Mouse (Mus musculus) cerebellum, postnatal 10 days (tissue): ENCODE results near the gene Nudt12.

Source experiments
- DNase-seq, 2 experiments: peaks; one replicate each; pipeline ENCODE4 v3.0.0; 2021; ENCODE audit warnings: mixed read lengths in 2 of 2

Gene Nudt12

GRCm38 (mm10) chr17:59013091-59013459 is at the start of gene Nudt12:
TSS of gene Nudt12 (minus strand) at chr17:59013372.
- peak; percentile 79 to 81 for DNase-seq

GRCm38 (mm10) chr17:59053306-59053705 is 40.1 kb upstream of the Nudt12 start:
- peak; percentile 5 for DNase-seq

- DNase-seq: peak; percentile 44 to 49
Observed at GRCm38 (mm10) chr17:59039754-59040153, 26.6 kb upstream of the Nudt12 start.

GRCm38 (mm10) chr17:59033445-59033844 is 20.3 kb upstream of the Nudt12 start:
- no peak for DNase-seq

- no peak for DNase-seq
Observed at GRCm38 (mm10) chr17:59026336-59026735, 13.2 kb upstream of the Nudt12 start.

GRCm38 (mm10) chr17:59024502-59024901 is 11.3 kb upstream of the Nudt12 start:
- no peak for DNase-seq

GRCm38 (mm10) chr17:59023971-59024370 is 10.8 kb upstream of the Nudt12 start:
- DNase-seq: no peak

- peak; percentile 7 to 17 for DNase-seq
Observed at GRCm38 (mm10) chr17:59018666-59019065, 5.5 kb upstream of the Nudt12 start.

GRCm38 (mm10) chr17:59012421-59013090 is 616 bp downstream of the Nudt12 start:
- peak; percentile 5 to 6 for DNase-seq

GRCm38 (mm10) chr17:59011546-59012307 is 1.4 kb downstream of the Nudt12 start:
- no peak for DNase-seq

- no peak for DNase-seq
Observed at GRCm38 (mm10) chr17:58991275-58991674, 21.9 kb downstream of the Nudt12 start, which contains the start of gene Pdzph1. TSS of gene Pdzph1 (minus strand) at chr17:58991375.

GRCm38 (mm10) chr17:58973237-58973636 is 39.9 kb downstream of the Nudt12 start:
- DNase-seq: no peak

GRCm38 (mm10) chr17:58959905-58960304 is 53.3 kb downstream of the Nudt12 start:
- DNase-seq: peak; percentile 24 to 30

- no peak for DNase-seq
Observed at GRCm38 (mm10) chr17:58957055-58957454, 56.1 kb downstream of the Nudt12 start.
